Mouse (Mus musculus): ENCODE results near the gene Arrb1.

Arrb1 gene

DNA sequence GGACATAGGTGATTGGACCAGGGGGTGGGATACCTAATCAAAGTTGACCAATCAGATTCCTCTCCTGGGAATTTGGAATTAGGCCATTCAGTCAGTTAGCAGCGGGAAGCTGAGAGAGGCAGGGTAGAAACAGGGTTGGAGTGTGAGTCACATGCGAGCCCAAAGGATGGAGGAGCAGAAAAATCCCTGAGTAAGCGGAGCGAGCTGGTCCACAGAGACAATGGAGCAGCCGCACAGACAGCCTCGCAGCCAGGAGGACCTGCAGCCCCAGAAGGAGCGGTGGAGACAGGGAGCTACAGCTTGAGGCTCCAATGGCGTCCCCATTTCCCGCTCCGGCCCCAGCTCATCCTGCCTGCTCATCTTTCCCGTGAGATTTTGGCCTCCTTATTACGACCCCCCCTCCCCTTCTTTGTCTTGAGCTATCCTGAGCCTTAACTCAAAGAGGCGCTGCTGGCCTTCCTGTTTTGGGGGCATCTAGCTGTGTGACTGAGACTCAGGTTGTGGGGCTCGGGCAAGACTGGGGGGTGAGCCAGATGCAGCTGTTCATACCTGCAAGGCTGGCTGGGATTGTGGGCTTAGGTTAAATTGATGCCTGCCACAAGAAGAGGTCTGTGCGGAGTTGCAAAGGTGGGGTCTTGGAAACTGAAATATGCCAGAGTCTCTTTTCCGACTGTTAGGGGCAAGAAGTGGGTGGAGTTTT is 44.4 kb downstream of the Arrb1 start:
- no peak for DNase-seq (ENCODE audit: extremely low read depth, low read depth)

GRCm38 (mm10) chr7:99580247-99580646 is 45.0 kb downstream of the Arrb1 start:
- DNase-seq (ENCODE audit: extremely low read depth, low read depth) = no peak

DNA sequence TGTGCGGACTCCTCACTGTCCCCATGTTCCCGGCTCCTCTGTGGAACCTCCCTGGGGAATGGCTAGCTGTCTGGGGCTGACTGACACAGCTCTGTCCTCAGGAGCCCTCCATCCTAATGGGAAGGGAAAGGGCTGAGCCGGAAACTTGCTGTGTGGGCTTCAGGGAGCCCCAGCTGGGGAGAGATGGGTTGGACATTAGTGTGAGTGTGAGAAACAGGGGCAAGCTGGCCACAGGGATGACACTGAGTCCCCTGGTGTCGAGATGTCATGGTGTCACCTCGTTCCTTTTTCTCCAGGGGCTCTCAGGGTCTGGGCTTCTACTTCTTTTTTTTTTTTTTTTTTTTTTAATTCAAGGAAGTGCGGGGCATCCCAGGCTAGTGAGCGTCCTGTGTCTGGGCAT is 47.0 kb downstream of the Arrb1 start:
- no peak for DNase-seq (ENCODE audit: extremely low read depth, low read depth)

DNA sequence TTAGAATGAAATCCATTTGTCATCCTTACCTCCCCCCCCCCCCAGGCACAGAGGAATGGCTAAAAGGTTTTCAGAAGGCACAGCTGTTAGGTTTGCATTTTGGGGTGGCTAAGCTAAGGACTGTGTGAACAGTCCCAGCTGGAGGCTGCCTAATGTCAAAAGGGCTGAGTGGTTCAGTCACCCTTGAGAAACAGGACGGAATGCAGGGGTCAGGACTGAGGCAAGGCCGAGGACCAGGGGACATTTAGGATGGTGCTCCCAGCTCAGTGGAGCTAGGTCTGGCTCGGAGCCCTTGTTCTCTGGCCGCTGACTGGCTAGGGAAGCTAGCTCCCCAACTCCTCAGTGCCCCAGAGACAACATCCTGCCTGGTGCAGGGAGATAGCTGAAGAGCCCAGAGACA is 47.6 kb downstream of the Arrb1 start:
- no peak for DNase-seq (ENCODE audit: extremely low read depth, low read depth)

- DNase-seq (ENCODE audit: extremely low read depth, low read depth) = no peak
Observed at GRCm38 (mm10) chr7:99583625-99584024, 48.4 kb downstream of the Arrb1 start.

- no peak for DNase-seq (ENCODE audit: extremely low read depth, low read depth)
Observed at GRCm38 (mm10) chr7:99585976-99586375, 50.7 kb downstream of the Arrb1 start.

DNA sequence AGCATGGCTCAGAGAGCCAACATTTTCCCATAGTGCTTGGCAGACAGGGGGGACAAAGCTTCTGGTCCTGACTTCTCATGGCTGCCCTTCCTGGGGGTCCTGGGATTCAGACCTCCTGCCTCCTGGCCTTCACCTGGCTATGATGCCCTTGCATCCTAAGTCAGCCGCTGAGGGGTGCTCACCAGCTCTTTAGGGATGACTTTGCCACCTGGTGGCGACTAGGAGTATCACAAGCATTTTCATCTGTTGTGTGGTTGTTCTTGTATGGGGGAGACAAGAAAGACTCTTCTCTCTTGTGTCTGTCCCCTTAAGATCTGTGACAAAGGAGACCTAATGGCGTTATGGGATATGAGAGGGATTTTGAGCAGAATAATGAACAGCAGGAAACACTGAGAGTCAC is 54.8 kb downstream of the Arrb1 start:
- DNase-seq (ENCODE audit: extremely low read depth, low read depth) = peak; percentile 51

- DNase-seq (ENCODE audit: extremely low read depth, low read depth) = no peak
Observed at GRCm38 (mm10) chr7:99590646-99591045, 55.4 kb downstream of the Arrb1 start.

- DNase-seq (ENCODE audit: extremely low read depth, low read depth) = peak; percentile 26
Observed at GRCm38 (mm10) chr7:99592669-99593068, 57.4 kb downstream of the Arrb1 start.

GRCm38 (mm10) chr7:99593868-99594803 is 58.9 kb downstream of the Arrb1 start:
- DNase-seq (ENCODE audit: extremely low read depth, low read depth) = peak; percentile 98

- DNase-seq (ENCODE audit: extremely low read depth, low read depth) = no peak
Observed at GRCm38 (mm10) chr7:99598722-99599121, 63.5 kb downstream of the Arrb1 start.

- DNase-seq (ENCODE audit: extremely low read depth, low read depth) = no peak
Observed at GRCm38 (mm10) chr7:99603875-99604662, 68.8 kb downstream of the Arrb1 start.

GRCm38 (mm10) chr7:99605058-99605457 is 69.8 kb downstream of the Arrb1 start:
- DNase-seq (ENCODE audit: extremely low read depth, low read depth) = no peak

GRCm38 (mm10) chr7:99606303-99606702 is 71.0 kb downstream of the Arrb1 start:
- DNase-seq (ENCODE audit: extremely low read depth, low read depth) = no peak

DNA sequence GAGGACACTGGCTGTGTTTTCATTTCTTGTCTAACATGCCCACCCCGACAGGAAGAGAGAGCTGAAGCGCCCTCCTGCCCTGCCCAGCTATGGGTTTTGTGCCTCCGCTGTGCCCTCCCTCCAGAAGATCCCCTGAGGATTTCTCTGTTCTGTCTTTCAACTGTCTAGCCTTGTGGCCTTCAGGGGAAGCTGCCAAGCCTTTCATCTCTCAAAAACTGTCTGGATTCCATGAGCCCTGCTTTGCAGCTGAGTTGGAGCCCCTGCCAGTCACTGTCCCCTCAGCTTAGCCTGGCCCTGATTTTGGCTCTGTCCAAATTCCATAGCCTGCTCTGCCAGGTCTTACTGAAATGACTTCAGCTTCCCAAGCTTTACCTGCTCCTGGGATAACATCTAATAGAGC is 71.5 kb downstream of the Arrb1 start:
- no peak for DNase-seq (ENCODE audit: extremely low read depth, low read depth)

- DNase-seq (ENCODE audit: extremely low read depth, low read depth) = peak; percentile 25
Observed at GRCm38 (mm10) chr7:99607632-99608031, 72.4 kb downstream of the Arrb1 start.

- DNase-seq (ENCODE audit: extremely low read depth, low read depth) = no peak
Observed at GRCm38 (mm10) chr7:99618264-99618663, 83.0 kb downstream of the Arrb1 start.

GRCm38 (mm10) chr7:99618860-99619259 is 83.6 kb downstream of the Arrb1 start:
- no peak for DNase-seq (ENCODE audit: extremely low read depth, low read depth)

- DNase-seq (ENCODE audit: extremely low read depth, low read depth) = no peak
Observed at GRCm38 (mm10) chr7:99625722-99626375, 90.6 kb downstream of the Arrb1 start.

GRCm38 (mm10) chr7:99626376-99627270 is 91.4 kb downstream of the Arrb1 start, which contains the start of gene Tpbgl:
Tpbgl (minus strand) TSS chr7:99627103.
- no peak for DNase-seq (ENCODE audit: extremely low read depth, low read depth)
